Mouse (Mus musculus) kidney, adult 2 months (tissue): ENCODE data around the gene Gfra4.

Experiments
- CTCF ChIP-seq: fragments of 200-500 bp; conservative IDR thresholded peaks from 2 replicates; pipeline ENCODE4 v1.5.1; 2011; ENCODE audit warnings: low read depth, mild to moderate bottlenecking, control low read depth, low read length, moderate library complexity, mixed read lengths; ENCODE audit not compliant: insufficient read depth, insufficient read length
- POLR2A ChIP-seq: fragments of 200-500 bp; IDR thresholded peaks from one replicate; pipeline ENCODE4 v1.6.1; 2011; ENCODE audit warnings: low read depth, low read length, control low read depth

DNA sequence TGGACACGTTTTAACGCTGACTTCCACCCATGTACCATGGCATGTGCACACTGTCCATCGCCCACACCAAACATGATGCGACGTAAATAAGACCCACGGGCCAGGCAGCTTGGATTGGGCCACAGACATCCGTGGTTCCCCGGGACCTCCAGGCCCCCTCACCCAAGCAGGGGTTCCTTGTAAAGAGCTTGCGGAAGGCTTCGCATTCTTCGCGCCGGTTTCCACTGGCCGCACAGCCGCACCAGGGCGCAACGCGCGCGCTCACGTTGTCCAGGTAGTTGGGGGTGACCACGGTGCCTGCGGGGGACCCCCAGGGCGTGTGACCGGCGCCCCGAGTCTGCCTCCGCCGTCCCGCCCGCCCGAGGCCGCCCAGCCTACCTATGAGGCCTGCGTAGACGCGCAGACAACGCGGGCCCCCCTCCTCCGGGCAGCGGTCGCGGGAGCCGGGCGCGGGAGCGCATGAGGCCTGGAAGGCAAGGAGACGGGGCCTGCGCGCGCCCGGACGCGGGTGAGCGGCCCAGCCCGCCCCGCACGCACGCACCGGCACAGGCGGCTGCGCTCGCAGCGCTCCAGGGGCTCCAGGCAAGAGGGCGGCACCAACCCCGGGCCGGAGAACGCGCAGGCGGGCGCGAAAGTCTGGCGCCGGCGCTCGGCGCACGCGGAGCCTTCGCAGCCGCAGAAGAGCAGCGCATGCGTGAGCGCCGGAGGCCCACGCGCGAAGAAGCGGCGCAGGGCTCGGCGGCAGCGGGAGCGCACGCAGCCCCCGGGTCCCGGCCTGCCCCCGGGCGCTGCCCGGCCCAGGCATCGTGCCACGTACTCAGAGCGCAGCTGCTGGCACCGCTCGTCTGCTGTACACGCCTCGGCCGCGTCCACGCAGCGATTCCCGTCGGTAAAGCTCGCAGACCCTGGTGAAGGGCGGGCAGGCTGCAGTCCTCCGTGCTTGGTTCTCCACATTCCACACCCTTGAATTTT, 1.7 kb downstream of the Gfra4 start:
- no peak for TF ChIP-seq CTCF
- no peak for TF ChIP-seq POLR2A
